Comparison of ENCODE assay signal across 8 mouse cellular contexts in genomic region chr1:33875691-33876090, GRCm38 (mm10). TPM values are rescaled to one million over a fixed set of nuclear protein-coding genes. Genes with fewer than 3 reads are reported as not detected.
DNase-seq lines count a peak whose midpoint lies in the region; ATAC-seq and TF ChIP-seq lines count a peak whose summit lies in the region.

No protein-coding gene starts in this region.

- no peak overlapping the region for H3K27ac ChIP-seq in left cerebral cortex, adult 2 months

- peak; percentile 3 for DNase-seq in adrenal gland, adult 2 months
- DNase-seq in adrenal gland, adult 8-10 months, result no peak
- DNase-seq in left cerebral cortex, adult 2 months (ENCODE audit: extremely low spot score in 1 of 2, low spot score in 2 of 2), result no peak
- no peak for DNase-seq in left cerebral cortex, postnatal 25 days (ENCODE audit: low spot score in 2 of 2)
- DNase-seq in MN1 (ENCODE audit: low spot score), result peak; percentile 41
- peak; percentile 20 for DNase-seq in embryo, embryonic 9.5 days (ENCODE audit: extremely low spot score)
- DNase-seq in urinary bladder, adult 18-20 months (ENCODE audit: low spot score in 2 of 2), result no peak

- H3K4me3 ChIP-seq in left cerebral cortex, adult 2 months, result no peak overlapping the region

- peak; percentile 54 for TF ChIP-seq CTCF in left cerebral cortex, adult 2 months (IDR thresholded peaks at IDR 0.05)

- intact Hi-C loops in left cerebral cortex, adult 2 months (cut with DNase I), result no loop called here
- intact Hi-C loops in left cerebral cortex, postnatal 25 days (cut with DNase I), result loop anchor here (10.0 kb wide), 1 partner anchor 201 kb away; no protein-coding TSS in a partner anchor

- ATAC-seq in megakaryocyte, adult 5-6 weeks (ENCODE audit: poor library complexity, severe bottlenecking), result no peak

RNA-seq across cellular contexts. Expression of gene Bend6, which starts 31.9 kb away (rescaled TPM):
- total RNA-seq in adrenal gland, adult 2 months (2021), result 1 to 10 TPM; 1.4 to 1.9 TPM
- polyA plus RNA-seq in adrenal gland, adult 2 months (2012; rRNA removed), result 0.10 and 0.23 TPM in 2 replicates
- total RNA-seq in adrenal gland, adult 8-10 months (2022), result 1 to 10 TPM; 1.2 to 2.4 (median 1.4) TPM
- 100 to 1,000 TPM; 135 to 139 TPM for total RNA-seq in left cerebral cortex, adult 2 months (2021)
- 100 to 1,000 TPM; 123 to 127 TPM for total RNA-seq in left cerebral cortex, postnatal 25 days (2021)
- not detected in 2 replicates for total RNA-seq in megakaryocyte, adult 5-6 weeks (2015)
- 0.77 TPM in 1 of 2 replicates, not detected in the other for total RNA-seq in megakaryocyte, adult 5-6 weeks (2017)

RNA-seq across cellular contexts. Expression of gene Dst, which starts 32.3 kb away (rescaled TPM):
- 100 to 1,000 TPM; 125 to 134 TPM for total RNA-seq in adrenal gland, adult 2 months (2021)
- 39.7 and 53.3 TPM in 2 replicates for polyA plus RNA-seq in adrenal gland, adult 2 months (2012; rRNA removed)
- total RNA-seq in adrenal gland, adult 8-10 months (2022), result 100 to 1,000 TPM; 141 to 240 (median 190) TPM
- 100 to 1,000 TPM; 264 to 266 TPM for total RNA-seq in left cerebral cortex, adult 2 months (2021)
- total RNA-seq in left cerebral cortex, postnatal 25 days (2021), result 100 to 1,000 TPM; 237 to 263 TPM
- 0.21 and 0.71 TPM in 2 replicates for total RNA-seq in megakaryocyte, adult 5-6 weeks (2015)
- 0.37 and 0.73 TPM in 2 replicates for total RNA-seq in megakaryocyte, adult 5-6 weeks (2017)

Comparison
In these comparisons a context has a peak if more than half of its experiments do, and no peak if none do; other contexts are left out.
1. DNase-seq: peak in adrenal gland, adult 2 months (single experiment), MN1 (single experiment) and embryo, embryonic 9.5 days (single experiment); none in adrenal gland, adult 8-10 months (single experiment), left cerebral cortex, adult 2 months (0 of 2), left cerebral cortex, postnatal 25 days (0 of 2) and urinary bladder, adult 18-20 months (0 of 2).
2. RNA of gene Bend6, which starts 31.9 kb away (total RNA-seq): 135 to 139 TPM in left cerebral cortex, adult 2 months and 123 to 127 TPM in left cerebral cortex, postnatal 25 days; 1.4 to 1.9 TPM in adrenal gland, adult 2 months, 1.2 to 2.4 TPM in adrenal gland, adult 8-10 months and 0.77 TPM in megakaryocyte, adult 5-6 weeks; every median in the first group is over 10 times any median in the second.
3. RNA of gene Dst, which starts 32.3 kb away (total RNA-seq): 264 to 266 TPM in left cerebral cortex, adult 2 months, 237 to 263 TPM in left cerebral cortex, postnatal 25 days, 141 to 240 TPM in adrenal gland, adult 8-10 months and 125 to 134 TPM in adrenal gland, adult 2 months; 0.21 to 0.73 TPM in megakaryocyte, adult 5-6 weeks; every median in the first group is over 10 times any median in the second.